Mouse (Mus musculus) neutrophil, adult 5-6 weeks (primary cell): ENCODE results near the gene Dach1. TPM values are rescaled to one million over a fixed set of nuclear protein-coding genes. Genes with fewer than 3 reads are reported as not detected.
A peak's percentile ranks its signal among the peaks of the same experiment; 100 is the strongest.

Source experiments
- ATAC-seq: fragments of 151-379, 151-347 bp; 2 replicates; pipeline ENCODE4 v1.8.0; 2017; ENCODE audit warnings: mild to moderate bottlenecking, moderate TSS enrichment; ENCODE audit not compliant: insufficient number of reproducible peaks, poor library complexity, low FRiP score, severe bottlenecking; ENCODE audit errors: extremely low read depth
- total RNA-seq: library from RNA; stranded (forward); fragments of 200-1000 nt; gene quantifications from 2 replicates; pipeline ENCODE4 v1.2.3, GENCODE M21; 2017

The Dach1 gene
- total RNA-seq = 2.5 and 3.6 TPM in 2 replicates

DNA sequence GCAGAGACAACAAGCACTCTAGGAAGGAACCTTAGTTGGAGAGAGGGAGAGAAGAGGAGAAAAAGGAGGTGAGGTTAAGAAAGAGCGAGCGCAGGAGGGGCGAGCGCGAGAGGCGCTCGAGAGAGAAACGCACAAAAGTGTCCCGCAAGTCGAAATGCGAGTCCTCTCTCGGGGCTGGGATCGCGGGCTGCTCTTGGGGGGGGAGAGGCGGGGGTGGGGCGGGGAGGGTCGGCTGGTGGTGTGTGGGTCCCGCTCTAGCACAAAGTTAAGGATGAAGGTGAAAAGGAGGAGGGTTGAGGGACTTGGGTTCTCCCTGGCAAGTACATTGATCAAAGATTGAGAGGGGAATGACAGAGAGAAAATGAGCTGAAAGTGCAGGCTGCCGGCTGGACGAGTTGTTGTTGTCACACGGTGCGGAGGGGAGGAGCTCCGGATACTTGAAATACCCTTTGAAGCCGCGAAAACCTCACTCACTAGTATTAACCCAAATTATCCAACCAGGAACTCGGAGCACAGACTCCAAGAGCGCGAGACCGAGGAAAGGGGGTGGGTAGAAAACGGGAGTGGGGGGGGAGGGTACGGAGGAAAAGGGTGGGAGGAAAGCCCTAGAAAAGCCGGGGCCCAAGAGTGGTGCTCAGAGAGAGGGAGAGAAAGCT is at the start of gene Dach1:
Gene Dach1, minus strand, starts transcription at position 345 of the 656 bp plus-strand sequence.
- peak; percentile 39 for ATAC-seq

DNA sequence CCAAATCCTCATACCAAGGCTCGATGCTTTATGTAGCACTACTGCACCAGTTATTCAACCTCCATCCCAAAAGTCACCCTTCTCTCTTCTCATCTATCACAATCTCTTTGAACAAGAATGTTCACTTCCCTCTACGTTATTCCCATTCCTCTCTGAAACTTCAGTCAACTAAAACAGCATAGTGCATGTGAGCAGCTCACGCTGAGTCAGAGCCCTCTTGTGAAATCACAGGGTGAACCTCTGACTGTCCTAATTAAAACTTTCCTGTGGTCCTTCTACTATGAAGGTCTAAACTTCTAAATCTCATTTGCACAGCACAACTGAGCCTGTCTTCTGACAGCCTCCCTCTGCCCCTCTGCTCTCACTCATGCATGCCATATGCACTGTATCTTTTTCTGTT is 30.5 kb upstream of the Dach1 start:
- no peak for ATAC-seq

DNA sequence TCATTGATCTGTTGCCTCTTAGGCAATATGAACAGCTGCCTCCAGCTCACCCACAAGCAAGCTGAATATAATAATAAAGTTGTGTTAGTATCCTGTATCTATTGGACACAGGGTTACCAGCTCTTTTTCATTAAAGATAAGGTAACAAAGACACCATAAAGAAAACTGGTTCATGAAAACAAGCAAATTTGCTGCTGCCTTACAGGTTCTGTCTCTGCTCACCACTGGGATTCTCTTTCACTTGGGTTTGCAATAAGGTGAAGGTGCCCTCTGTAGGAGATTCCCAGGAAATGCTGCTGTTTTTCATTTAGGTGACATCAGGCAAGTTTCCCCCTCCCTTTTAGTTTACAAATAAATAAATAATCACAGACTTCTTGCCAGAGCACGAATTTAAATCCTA is 12.0 kb upstream of the Dach1 start:
- ATAC-seq = no peak

DNA sequence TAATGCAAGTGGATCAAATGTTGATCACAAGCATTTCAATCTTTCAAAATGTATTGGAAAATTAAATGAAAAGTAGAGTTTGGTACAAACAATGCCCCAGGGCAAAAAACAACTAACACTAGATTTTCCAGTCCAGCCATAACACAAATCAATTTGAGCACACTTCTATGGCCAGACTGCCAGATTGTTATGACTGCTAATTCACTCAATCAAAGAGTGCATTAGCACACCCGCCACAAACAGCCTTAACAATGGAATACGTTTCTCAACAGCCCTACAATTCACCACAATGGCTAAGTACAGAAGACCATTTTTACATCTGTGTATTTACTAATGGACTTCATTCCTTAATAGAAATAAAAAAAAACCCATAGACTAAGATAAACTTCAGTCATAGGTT is 4.3 kb upstream of the Dach1 start:
- ATAC-seq = no peak

DNA sequence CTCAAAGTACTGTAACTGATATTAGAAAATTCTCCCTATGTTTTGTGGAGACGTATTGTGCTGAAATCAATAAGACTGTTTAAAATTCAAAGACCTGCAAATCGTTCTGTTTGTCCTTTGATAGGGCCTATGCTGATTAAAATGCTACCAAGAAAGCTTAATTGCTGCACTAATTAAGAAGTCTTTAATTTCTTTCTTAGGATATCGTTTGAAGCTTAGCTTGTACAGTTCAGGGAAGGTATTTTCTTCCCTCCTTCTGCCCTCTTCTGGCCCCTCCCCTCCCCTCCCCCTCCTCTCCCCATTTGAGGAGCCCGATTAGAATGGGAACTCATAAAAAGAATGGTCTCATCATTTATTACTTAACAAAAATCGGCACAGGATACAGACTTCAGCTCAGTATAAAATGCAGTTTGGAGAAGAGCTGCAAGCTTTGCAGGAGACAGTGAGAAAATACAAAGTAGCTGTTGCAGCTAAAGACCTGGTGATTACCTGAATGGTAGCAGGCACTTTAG is 2.9 kb upstream of the Dach1 start:
- no peak for ATAC-seq

DNA sequence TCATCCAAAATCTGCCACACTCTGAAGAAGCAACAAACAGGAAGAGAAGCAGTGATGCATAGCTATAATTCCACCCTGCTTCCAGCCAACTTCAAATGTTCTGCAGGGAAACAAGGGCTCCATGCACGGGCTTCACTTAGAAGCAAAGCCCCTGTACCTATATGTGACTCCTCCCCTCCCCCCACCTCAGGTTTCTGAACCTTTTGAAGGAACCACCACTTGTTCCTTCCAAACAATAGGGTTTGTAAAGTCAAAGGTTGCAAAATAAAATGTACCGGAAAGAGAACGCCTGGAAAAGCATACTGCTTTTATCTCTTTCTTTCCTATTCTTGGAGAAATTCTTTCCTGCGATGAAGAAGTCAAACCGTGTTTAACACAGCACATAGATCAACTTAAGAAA is 2.3 kb upstream of the Dach1 start:
- no peak for ATAC-seq

DNA sequence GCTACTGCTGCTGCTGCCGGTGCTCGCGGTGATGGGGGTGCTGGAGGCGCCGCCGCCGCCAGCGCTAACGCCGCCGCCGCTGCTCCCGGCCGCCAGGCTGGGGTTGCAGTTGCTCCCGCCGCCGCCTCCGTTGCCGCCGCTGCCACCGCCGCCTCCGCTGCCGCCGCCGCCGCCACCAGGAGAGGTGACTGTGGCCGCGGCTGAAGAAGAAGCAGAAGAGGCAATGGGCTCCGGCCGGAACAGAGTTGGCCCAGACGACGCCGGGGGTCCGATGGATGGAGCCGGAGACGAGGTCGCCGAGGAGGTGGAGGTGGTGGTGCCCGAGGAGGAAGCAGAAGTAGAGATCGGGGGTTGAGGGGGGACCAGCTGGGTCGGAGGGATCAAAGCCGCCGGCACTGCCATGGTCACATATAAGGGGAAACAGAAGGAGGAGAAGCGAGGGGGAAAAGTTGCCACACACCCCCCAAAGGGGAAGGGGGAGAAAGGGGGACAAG is 610 bp downstream of the Dach1 start:
- ATAC-seq = peak; percentile 53

DNA sequence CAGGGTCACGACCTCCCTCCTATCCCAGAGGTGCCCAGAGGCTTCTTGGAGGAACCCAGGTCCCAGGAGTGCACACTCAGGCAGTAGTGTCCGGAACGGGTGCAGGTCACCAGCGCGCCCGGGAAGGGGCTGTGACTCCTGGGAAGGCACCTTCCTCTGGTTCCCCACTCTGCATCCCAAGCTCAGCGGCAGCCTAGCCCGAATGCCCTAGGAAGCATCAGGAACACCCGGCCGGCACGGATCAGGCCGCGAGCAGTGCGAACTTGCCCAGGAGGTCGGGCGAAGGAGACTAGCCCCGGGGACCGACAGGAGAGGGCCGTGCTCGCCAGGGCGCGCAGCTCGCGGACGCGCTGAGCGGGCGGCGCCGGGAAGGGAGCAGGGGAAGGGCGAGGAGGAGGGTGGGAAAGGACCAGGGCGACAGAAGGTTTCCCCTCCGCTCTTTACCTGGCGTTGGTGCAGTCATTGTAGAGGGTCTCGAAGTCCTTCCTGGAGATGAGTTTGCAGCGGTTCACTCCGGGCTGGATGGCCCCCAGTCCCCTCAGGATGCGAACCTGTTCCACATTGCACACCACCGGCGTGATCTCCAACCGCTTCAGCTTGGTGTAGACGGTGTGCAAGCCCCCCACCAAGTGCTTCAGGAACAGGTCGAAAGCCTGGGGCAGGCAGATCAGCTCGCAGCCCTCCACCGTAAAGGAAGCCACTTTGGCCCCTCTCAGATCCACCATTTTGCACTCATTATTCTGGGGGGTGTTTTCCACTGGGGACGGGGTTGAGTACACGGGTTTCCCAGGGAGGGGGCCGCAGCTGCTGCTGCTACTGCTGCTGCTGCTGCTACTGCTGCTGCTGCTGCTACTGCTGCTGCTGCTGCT is 1.3 kb downstream of the Dach1 start:
- no peak for ATAC-seq

DNA sequence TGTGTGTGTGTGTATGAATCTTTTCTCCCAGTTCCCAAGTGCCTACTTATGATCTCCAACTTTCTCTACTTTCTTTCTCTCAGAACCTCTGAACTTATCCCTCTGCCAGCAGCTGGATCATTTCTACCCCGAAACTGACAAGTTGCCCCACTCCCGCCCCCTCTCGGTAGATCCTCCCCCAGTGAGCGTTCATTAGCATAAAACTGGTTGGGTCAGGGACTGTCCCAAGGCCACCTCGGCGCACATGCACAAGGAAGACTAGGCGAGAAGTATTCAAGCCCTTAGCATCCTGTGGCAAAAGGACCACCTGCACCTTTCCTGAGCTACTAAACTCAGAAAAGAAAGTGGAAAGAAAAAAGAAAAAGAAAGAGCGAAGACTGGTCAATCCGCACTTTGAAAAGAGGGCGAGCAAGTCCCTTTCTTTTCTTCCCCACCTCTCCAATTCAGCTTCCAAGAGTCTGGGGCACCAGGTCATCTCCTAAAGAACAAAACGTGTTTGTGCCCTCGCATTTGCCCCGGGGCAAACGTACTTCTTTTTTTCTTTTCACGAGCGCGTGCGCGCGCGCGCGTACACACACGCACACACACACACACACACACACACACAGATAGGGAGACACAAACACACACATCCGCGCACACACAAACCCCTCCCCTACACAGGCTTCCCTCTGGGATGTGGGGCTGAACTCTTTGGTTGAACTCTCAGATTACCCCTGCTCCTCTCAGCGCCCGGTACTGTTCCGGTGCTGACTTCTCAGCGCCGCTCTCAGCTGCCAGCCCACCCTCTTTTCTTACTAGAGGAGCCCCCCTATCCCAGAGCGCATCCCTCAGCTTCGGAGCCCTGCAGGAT is 2.2 kb downstream of the Dach1 start:
- ATAC-seq = peak; percentile 53; the same call in 1 of the 2 replicates

DNA sequence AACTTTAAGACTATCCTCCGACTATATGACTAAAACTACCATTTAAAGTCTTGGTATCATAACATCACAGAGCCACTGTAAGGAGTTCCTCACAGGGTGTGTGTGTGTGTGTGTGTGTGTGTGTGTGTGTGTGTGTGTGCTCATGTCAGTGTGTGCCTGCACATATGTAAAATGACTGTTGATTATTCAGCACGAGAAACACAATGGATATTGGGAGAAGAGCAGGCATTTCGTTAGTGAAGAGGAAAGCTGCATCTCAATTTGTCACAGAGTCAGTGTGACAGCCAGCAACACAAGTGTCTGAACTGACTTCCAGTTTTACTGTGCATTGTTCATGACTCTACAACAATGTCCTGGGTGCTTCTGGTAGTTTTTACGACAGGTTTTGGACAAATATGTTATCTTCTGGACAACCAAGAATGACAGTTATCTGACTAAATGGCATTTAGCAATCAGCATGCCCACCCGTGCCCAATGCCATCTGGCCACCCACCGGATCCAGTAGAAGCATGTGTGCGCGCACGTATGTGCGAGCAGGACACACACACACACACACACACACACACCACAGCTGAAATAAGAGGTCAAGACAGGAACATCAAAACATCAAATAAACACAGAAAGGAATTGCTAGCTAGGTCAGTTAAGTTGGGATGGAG is 3.1 kb downstream of the Dach1 start:
- no peak for ATAC-seq

DNA sequence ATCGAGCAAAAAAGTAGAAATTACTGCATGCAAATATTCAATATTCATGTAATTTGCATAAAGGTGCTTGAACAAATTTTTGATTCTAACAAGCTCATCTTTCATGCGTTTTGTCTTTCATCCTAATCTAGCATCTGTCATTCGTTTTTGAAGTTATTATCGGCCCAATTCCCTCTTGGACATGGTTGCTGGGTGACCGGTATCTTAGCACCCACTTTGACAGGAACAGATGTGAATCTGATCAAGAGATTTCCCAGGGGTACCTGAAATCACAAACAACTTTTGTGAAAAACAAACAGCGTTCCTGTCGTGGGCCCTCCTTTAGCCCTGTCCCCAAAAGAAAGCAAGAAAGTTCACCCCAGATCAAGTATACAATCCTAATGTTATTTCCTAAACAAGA is 12.8 kb downstream of the Dach1 start:
- ATAC-seq = no peak

DNA sequence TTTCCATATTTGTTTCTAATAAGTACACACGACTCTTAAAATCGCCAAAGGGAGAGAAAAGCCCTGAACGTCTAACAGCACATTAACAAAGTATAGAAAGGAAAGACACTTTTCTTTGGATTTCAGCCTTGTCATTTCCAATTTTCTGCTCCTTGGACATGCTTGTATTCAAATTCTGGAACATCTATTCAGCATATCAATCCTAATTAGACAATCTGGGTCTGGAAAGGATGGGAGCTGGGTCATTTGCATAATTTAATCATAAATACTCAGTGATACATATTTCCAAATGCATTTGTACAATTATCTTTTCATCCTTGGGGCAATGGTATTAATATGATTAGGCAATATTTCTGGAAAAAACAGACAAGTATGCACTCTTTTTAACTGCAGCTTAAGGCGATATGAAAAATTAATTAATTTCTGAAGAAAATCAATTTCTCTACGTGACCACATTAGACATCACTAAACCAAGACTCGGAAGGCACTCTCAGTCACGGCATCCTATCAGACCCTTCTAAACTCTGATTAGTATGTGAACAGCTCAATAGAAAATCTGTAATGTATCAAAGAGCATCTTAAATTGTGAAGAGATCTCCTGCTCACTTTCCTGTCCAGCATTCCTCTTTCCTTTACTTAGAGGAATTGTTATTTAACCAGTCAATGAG is 13.7 kb downstream of the Dach1 start:
- no peak for ATAC-seq

DNA sequence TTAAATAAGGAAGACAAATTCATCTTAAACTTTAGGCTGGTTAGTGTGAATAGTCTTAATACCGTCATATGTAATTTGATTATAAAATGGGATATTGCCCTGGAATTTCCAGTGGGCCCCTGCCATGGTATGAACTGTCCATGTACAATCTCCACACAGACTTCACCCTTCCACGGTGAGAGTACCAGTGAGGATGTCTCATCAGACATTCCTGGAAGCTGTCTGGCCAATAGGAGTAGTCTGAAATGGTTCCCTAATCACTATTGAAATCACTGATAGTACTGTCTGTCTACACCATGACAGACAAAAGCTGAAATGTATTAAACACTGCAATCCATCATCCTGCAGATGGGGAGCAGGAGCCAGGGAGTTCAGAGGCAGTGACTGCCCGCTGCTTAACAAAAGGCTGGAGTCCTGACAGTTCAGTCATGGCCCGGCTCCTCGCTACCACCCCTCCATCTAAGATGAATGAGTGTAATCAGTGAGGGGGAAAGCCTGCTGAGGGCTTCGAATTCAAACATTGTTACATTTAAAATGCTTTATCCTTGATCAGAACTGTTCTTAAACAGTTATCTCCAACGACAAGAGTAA is 14.6 kb downstream of the Dach1 start:
- ATAC-seq = no peak

DNA sequence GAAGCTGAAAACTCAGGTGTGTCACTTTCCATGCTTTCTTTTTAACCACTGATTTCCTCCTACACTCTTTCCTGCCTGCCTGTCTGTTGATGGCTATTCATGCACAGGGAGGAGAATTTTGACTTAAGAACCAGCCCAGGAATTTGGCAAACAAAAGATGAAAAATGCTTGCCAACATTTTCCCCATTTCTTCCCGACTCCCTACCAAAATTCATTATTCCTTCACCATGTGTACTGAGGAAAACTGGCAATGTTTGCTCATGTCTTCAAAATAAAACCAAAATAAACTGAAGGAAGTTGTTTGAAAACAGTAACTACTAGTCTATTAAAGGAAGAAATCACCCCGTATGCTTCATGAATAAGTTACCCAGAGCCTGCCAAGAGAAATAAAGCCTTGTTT is 27.8 kb downstream of the Dach1 start:
- ATAC-seq = no peak

DNA sequence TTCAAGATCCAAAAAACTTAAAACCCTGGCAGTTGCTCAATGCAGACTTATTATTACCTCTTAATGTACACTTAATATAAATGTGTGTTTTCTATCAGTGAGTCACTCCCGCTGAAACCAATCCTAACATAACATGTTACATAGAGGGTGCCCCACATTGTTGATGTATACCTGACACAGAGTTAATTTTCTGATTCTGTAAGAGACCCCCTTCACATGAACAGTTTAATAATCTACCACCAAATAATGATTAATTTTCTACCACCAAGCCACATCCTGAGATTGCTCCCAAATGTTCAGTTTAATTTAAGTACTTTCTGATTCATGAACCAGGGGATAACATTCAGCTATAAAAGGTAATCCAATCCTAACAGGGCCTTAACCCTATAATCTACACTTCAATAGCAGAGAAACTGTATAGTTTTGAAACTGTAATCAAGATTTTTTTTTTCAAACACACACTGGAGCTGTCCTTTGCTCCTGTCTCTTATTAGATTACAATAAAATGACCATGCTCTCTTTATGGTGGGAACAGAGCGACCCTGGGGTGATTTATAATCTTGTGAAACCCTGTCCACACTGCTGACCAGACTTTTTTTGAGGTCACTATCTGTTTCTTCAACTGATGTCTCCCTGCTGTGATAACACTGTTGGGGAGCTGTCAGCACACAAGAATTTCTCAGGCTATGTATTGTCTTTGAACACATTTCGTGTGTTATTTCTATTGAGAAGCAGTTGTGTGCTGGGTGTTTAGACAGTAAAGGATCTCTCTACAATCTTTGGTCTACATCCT is 30.5 kb downstream of the Dach1 start:
- no peak for ATAC-seq

DNA sequence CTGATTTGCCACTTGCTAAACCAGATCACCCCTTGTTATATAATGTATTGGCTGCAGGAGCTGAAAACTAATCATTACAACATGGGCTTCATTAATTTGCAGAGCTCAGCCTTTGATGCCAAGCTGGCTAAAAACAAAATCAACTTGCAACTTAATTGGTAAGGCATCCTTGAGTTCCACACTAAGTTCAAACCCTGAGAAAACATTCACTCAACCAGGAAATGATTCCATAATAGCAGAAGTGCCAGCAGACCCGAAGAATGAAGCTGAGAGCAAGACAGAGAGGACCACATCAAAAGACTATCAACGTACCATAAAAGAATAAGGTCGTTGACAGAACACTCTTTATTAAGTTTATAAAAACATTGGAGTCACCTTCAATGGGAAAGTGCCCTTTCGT is 35.0 kb downstream of the Dach1 start:
- no peak for ATAC-seq

DNA sequence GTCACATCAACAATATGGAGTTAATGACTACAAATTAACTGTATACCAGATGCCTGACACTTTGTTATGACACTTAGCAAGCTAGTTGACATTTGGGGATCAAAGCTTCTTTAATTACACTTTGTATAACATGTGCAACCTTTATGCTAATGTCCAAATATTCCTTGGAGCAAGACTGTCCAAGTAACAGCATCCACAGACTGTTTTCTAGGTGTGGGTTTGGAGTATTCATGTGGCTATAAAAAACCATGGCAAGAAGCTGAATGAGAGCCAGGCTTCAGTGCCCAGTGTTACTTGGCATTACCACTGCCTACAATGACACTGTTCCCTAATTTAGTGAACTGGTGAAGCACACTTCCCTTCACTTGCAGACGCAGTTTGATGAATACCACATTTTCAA is 46.5 kb downstream of the Dach1 start:
- no peak for ATAC-seq
